17 mouse cellular contexts compared by ENCODE assay signal in the genomic region with DNA sequence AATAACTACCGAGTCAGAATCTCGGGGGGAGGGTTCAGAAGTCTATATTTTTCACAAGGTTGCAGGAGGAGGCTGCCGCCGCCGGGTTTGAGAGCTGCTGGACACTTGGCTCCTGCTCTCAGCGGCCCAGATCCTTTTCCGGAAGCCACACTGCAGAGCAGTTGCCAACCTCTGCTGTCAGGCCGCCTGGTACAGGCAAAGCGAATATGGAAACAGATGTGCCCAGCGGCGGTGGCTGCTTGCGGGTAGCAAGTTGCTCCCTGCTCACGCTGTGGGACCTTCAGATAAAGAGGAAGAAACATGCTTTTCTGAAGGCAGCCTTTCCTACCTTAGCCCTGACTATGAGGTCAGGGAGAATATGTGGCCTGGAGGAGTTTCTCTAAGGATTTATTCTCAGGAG. TPM values are rescaled to one million over a fixed set of nuclear protein-coding genes. Genes with fewer than 3 reads are reported as not detected.
DNase-seq lines count a peak whose midpoint lies in the region; ATAC-seq lines count a peak whose summit lies in the region.
"Had no signal": no experiment of that assay in that cellular context is flagged by ENCODE, and none has a peak within 500 bp of the region (broad histone marks: within the 10 kb centered on the region; RNA-seq: fewer than 3 reads in every experiment).

No protein-coding gene starts in this region.

- no peak overlapping the region for H3K9ac ChIP-seq in midbrain, embryonic 12.5 days (replicated peaks)
- no peak overlapping the region for H3K9ac ChIP-seq in midbrain, embryonic 16.5 days (ENCODE audit: low read depth, low read length)
- H3K9ac ChIP-seq in embryonic facial prominence, embryonic 15.5 days: no peak overlapping the region
- no peak overlapping the region for H3K9ac ChIP-seq in neural tube, embryonic 14.5 days (replicated peaks; ENCODE audit: low read depth, low read length)
- H3K9ac ChIP-seq: embryonic facial prominence, embryonic 12.5 days; heart, embryonic 15.5 days; limb, embryonic 13.5 days had no signal

- peak; percentile 4 for DNase-seq in cerebellum, adult 11-12 months
- no peak for DNase-seq in cerebellum, postnatal 4 days (ENCODE audit: low spot score in 2 of 2)
- no peak for DNase-seq in urinary bladder, postnatal 4 days (ENCODE audit: low spot score in 2 of 2)
- no peak for DNase-seq in adipocyte (ENCODE audit: low spot score)
- DNase-seq: adrenal gland, postnatal 25 days; kidney, adult 9 months; layer of hippocampus, adult 9-11 months; lung, postnatal 14 days; right cerebral cortex, postnatal 4 days had no signal

- H3K27me3 ChIP-seq in midbrain, embryonic 12.5 days: no peaks in the 10 kb centered on the region
- no peaks in the 10 kb centered on the region for H3K27me3 ChIP-seq in midbrain, embryonic 16.5 days (ENCODE audit: control insufficient read depth, insufficient read depth, low read depth, low read length)
- H3K27me3 ChIP-seq in embryonic facial prominence, embryonic 15.5 days: no peaks in the 10 kb centered on the region
- no peaks in the 10 kb centered on the region for H3K27me3 ChIP-seq in neural tube, embryonic 14.5 days (ENCODE audit: control insufficient read depth, insufficient read depth, low read length)
- H3K27me3 ChIP-seq: embryonic facial prominence, embryonic 12.5 days; heart, embryonic 15.5 days; limb, embryonic 13.5 days had no signal

- H3K9me3 ChIP-seq in midbrain, embryonic 12.5 days: no peaks in the 10 kb centered on the region
- H3K9me3 ChIP-seq in midbrain, embryonic 16.5 days (replicated peaks; ENCODE audit: control insufficient read depth, low read length, poor library complexity, severe bottlenecking): no peaks in the 10 kb centered on the region
- H3K9me3 ChIP-seq in embryonic facial prominence, embryonic 15.5 days (replicated peaks): no peaks in the 10 kb centered on the region
- H3K9me3 ChIP-seq in neural tube, embryonic 14.5 days (ENCODE audit: control insufficient read depth, low read length): no peaks in the 10 kb centered on the region
- H3K9me3 ChIP-seq: embryonic facial prominence, embryonic 12.5 days; heart, embryonic 15.5 days; limb, embryonic 13.5 days had no signal

- peak overlapping the region; percentile 44; the same call in 1 of the 2 replicates for H3K27ac ChIP-seq in midbrain, embryonic 12.5 days (replicated peaks)
- no peak overlapping the region for H3K27ac ChIP-seq in midbrain, embryonic 16.5 days (ENCODE audit: low read length)
- H3K27ac ChIP-seq in embryonic facial prominence, embryonic 15.5 days (replicated peaks): no peak overlapping the region
- H3K27ac ChIP-seq in neural tube, embryonic 14.5 days (ENCODE audit: low read depth, low read length): peak overlapping the region; percentile 4; the same call in 1 of the 2 replicates
- H3K27ac ChIP-seq: embryonic facial prominence, embryonic 12.5 days; heart, embryonic 15.5 days; limb, embryonic 13.5 days; stomach, postnatal 0 days had no signal

- no peak for ATAC-seq in midbrain, embryonic 12.5 days (ENCODE audit: low FRiP score, low read depth)
- no peak for ATAC-seq in midbrain, embryonic 16.5 days
- ATAC-seq in embryonic facial prominence, embryonic 15.5 days (ENCODE audit: insufficient number of reproducible peaks, low FRiP score, low TSS enrichment, low read depth): no peak
- ATAC-seq in neural tube, embryonic 14.5 days (ENCODE audit: low read depth): no peak

- H3K4me2 ChIP-seq in midbrain, embryonic 12.5 days (replicated peaks): no peak overlapping the region
- H3K4me2 ChIP-seq in midbrain, embryonic 16.5 days (ENCODE audit: low read length): no peak overlapping the region
- H3K4me2 ChIP-seq in embryonic facial prominence, embryonic 15.5 days (replicated peaks): peak overlapping the region; percentile 6; the same call in 1 of the 2 replicates
- no peak overlapping the region for H3K4me2 ChIP-seq in neural tube, embryonic 14.5 days (ENCODE audit: low read depth, low read length)
- H3K4me2 ChIP-seq: embryonic facial prominence, embryonic 12.5 days; heart, embryonic 15.5 days; limb, embryonic 13.5 days had no signal

- H3K4me3 ChIP-seq in midbrain, embryonic 12.5 days: no peak overlapping the region
- H3K4me3 ChIP-seq in midbrain, embryonic 16.5 days (ENCODE audit: low read depth, low read length): no peak overlapping the region
- H3K4me3 ChIP-seq in embryonic facial prominence, embryonic 15.5 days (replicated peaks): no peak overlapping the region
- no peak overlapping the region for H3K4me3 ChIP-seq in neural tube, embryonic 14.5 days (ENCODE audit: low read depth, low read length)
- H3K4me3 ChIP-seq: embryonic facial prominence, embryonic 12.5 days; heart, embryonic 15.5 days; limb, embryonic 13.5 days had no signal

- H3K36me3 ChIP-seq in midbrain, embryonic 12.5 days: no peaks in the 10 kb centered on the region
- H3K36me3 ChIP-seq in midbrain, embryonic 16.5 days (ENCODE audit: control insufficient read depth, insufficient read depth, low read length): no peaks in the 10 kb centered on the region
- H3K36me3 ChIP-seq in embryonic facial prominence, embryonic 15.5 days: no peaks in the 10 kb centered on the region
- H3K36me3 ChIP-seq in neural tube, embryonic 14.5 days (ENCODE audit: control insufficient read depth, insufficient read depth, low read length): no peaks in the 10 kb centered on the region
- H3K36me3 ChIP-seq: embryonic facial prominence, embryonic 12.5 days; heart, embryonic 15.5 days; limb, embryonic 13.5 days had no signal

- peaks cover 31% of the 10 kb centered on the region; the same call in 1 of the 2 replicates for H3K4me1 ChIP-seq in midbrain, embryonic 12.5 days
- H3K4me1 ChIP-seq in midbrain, embryonic 16.5 days (ENCODE audit: control insufficient read depth, insufficient read depth, low read length): peaks cover 9% of the 10 kb centered on the region; the same call in 1 of the 2 replicates
- peaks cover 12% of the 10 kb centered on the region; the same call in 1 of the 2 replicates for H3K4me1 ChIP-seq in embryonic facial prominence, embryonic 15.5 days
- no peaks in the 10 kb centered on the region for H3K4me1 ChIP-seq in neural tube, embryonic 14.5 days (ENCODE audit: control insufficient read depth, insufficient read depth, low read length)
- H3K4me1 ChIP-seq: heart, embryonic 15.5 days had no signal

- 75% methylated on average over 13 of the region's 13 CpGs for WGBS in midbrain, embryonic 12.5 days
- 62% methylated on average over 13 of the region's 13 CpGs for WGBS in midbrain, embryonic 16.5 days
- WGBS in embryonic facial prominence, embryonic 15.5 days: 48% methylated on average over 13 of the region's 13 CpGs
- WGBS in neural tube, embryonic 14.5 days: 57% methylated on average over 13 of the region's 13 CpGs

RNA-seq across cellular contexts. Expression of a gene that starts 44.4 kb away (rescaled TPM):
- 14.6 and 19.5 TPM in 2 replicates for polyA plus RNA-seq in midbrain, embryonic 12.5 days (2016; fragmentation: Nextera tagmentation; extraction: Ambion mirVana)
- polyA plus RNA-seq in midbrain, embryonic 16.5 days (2015; fragmentation: Nextera tagmentation; extraction: Ambion mirVana): 98.2 and 130 TPM in 2 replicates
- polyA plus RNA-seq in embryonic facial prominence, embryonic 15.5 days (2015; fragmentation: Nextera tagmentation; extraction: Ambion mirVana): 14.8 and 15.3 TPM in 2 replicates
- polyA plus RNA-seq in neural tube, embryonic 14.5 days (2014; fragmentation: Nextera tagmentation; extraction: Ambion mirVana): 493 and 540 TPM in 2 replicates

Comparison
In these comparisons a context has a peak if more than half of its experiments do, and no peak if none do; other contexts are left out.
1. H3K27ac ChIP-seq: peak in midbrain, embryonic 12.5 days (single experiment) and neural tube, embryonic 14.5 days (single experiment); none in midbrain, embryonic 16.5 days (single experiment) and embryonic facial prominence, embryonic 15.5 days (single experiment).